10 mouse cellular contexts compared by ENCODE assay signal in genomic region chr2:31060787-31061730, GRCm38 (mm10).
A peak's percentile ranks its signal among the peaks of the same experiment; 100 is the strongest.
DNase-seq lines count a peak whose midpoint lies in the region; ATAC-seq and TF ChIP-seq lines count a peak whose summit lies in the region.
"Had no signal": no experiment of that assay in that cellular context is flagged by ENCODE, and none has a peak within 500 bp of the region (broad histone marks: within the 10 kb centered on the region; RNA-seq: fewer than 3 reads in every experiment).

No protein-coding gene starts in this region.

- 89% methylated on average over 28 of the region's 28 CpGs for WGBS in forebrain, postnatal 0 days

- no peaks in the 10 kb centered on the region for H3K9me3 ChIP-seq in forebrain, postnatal 0 days (ENCODE audit: low read length)

- H3K9ac ChIP-seq in forebrain, postnatal 0 days, result no peak overlapping the region

- no peak overlapping the region for H3K4me3 ChIP-seq in forebrain, postnatal 0 days (ENCODE audit: low read depth, low read length)
- H3K4me3 ChIP-seq: myocyte had no signal

- H3K27me3 ChIP-seq in forebrain, postnatal 0 days (ENCODE audit: insufficient read depth, low read length), result no peaks in the 10 kb centered on the region

- H3K4me1 ChIP-seq in forebrain, postnatal 0 days (ENCODE audit: insufficient read depth), result no peaks in the 10 kb centered on the region

- H3K4me2 ChIP-seq in forebrain, postnatal 0 days (ENCODE audit: low read depth), result no peak overlapping the region

- H3K36me3 ChIP-seq in forebrain, postnatal 0 days (ENCODE audit: insufficient read depth), result peaks cover 26% of the 10 kb centered on the region

- peak; percentile 82 to 97 for ATAC-seq in hematopoietic stem cell, adult 5-6 weeks (replicated peaks in 1 of 2; ENCODE audit: insufficient read depth in 1 of 2, low FRiP score in 2 of 2, low TSS enrichment in 1 of 2, low read depth in 1 of 2, poor library complexity in 2 of 2, severe bottlenecking in 2 of 2)
- ATAC-seq in neutrophil, adult 5-6 weeks (ENCODE audit: extremely low read depth, insufficient number of reproducible peaks, low FRiP score, poor library complexity, severe bottlenecking), result peak; percentile 85
- ATAC-seq in forebrain, postnatal 0 days, result no peak

- H3K27ac ChIP-seq in forebrain, postnatal 0 days (ENCODE audit: low read depth, low read length), result no peak overlapping the region

- DNase-seq in CD8-positive naive resting alpha-beta T cell, adult 2 months (ENCODE audit: low read depth in 2 of 2, low spot score in 2 of 2), result peak; percentile 58 to 61
- peak; percentile 97 for DNase-seq in brain, adult 2 months (ENCODE audit: low read depth, low spot score)
- no peak for DNase-seq in retina, embryonic 14.5 days (ENCODE audit: low spot score)
- DNase-seq in gastrocnemius, postnatal 10 days, result no peak
- DNase-seq in right cerebral cortex, postnatal 14 days, result no peak
- no peak for DNase-seq in forebrain, postnatal 0 days
- DNase-seq: heart, postnatal 4 days had no signal

- TF ChIP-seq CTCF in forebrain, postnatal 0 days (IDR thresholded peaks at IDR 0.05; ENCODE audit: low read depth), result no peak

Comparison
In these comparisons a context has a peak if more than half of its experiments do, and no peak if none do; other contexts are left out.
1. DNase-seq: peak in CD8-positive naive resting alpha-beta T cell, adult 2 months (2 of 2) and brain, adult 2 months (single experiment); none in retina, embryonic 14.5 days (single experiment), gastrocnemius, postnatal 10 days (single experiment), right cerebral cortex, postnatal 14 days (single experiment) and forebrain, postnatal 0 days (single experiment).